Comparison of ENCODE assay signal across 15 mouse cellular contexts in genomic region chr14:32167326-32167725, GRCm38 (mm10). TPM values are rescaled to one million over a fixed set of nuclear protein-coding genes. Genes with fewer than 3 reads are reported as not detected.
DNase-seq lines count a peak whose midpoint lies in the region; ATAC-seq and TF ChIP-seq lines count a peak whose summit lies in the region.
"Had no signal": no experiment of that assay in that cellular context is flagged by ENCODE, and none has a peak within 500 bp of the region (broad histone marks: within the 10 kb centered on the region; RNA-seq: fewer than 3 reads in every experiment).

No protein-coding gene starts in this region.

- peaks cover 18% of the 10 kb centered on the region for H3K36me3 ChIP-seq in heart, embryonic 14.5 days (ENCODE audit: control insufficient read depth, insufficient read depth, low read length)
- peaks cover 10% of the 10 kb centered on the region for H3K36me3 ChIP-seq in heart, adult 2 months (ENCODE audit: control insufficient read depth, insufficient read depth, low read length)
- peaks cover 35% of the 10 kb centered on the region for H3K36me3 ChIP-seq in G1E (replicated peaks)
- H3K36me3 ChIP-seq in intestine, embryonic 14.5 days (ENCODE audit: control insufficient read depth, insufficient read depth, low read length), result peaks cover 11% of the 10 kb centered on the region
- H3K36me3 ChIP-seq: neural tube, embryonic 12.5 days had no signal

- DNase-seq in heart, adult 2 months, result no peak
- no peak for DNase-seq in G1E (ENCODE audit: low spot score)
- no peak for DNase-seq in intestine, embryonic 14.5 days (ENCODE audit: low spot score)
- DNase-seq in retina, embryonic 14.5 days (ENCODE audit: low spot score), result no peak
- DNase-seq in kidney, postnatal 4 days, result no peak
- DNase-seq: cerebellum, postnatal 36 days; kidney, adult 11 months; right cerebral cortex, postnatal 4 days had no signal

- H3K9ac ChIP-seq in heart, embryonic 14.5 days (ENCODE audit: low read length), result no peak overlapping the region
- H3K9ac ChIP-seq in heart, adult 2 months (ENCODE audit: low read depth, low read length), result no peak overlapping the region
- H3K9ac ChIP-seq in intestine, embryonic 14.5 days (ENCODE audit: low read length), result no peak overlapping the region
- H3K9ac ChIP-seq: neural tube, embryonic 12.5 days had no signal

- TF ChIP-seq EP300 in heart, adult 2 months (IDR thresholded peaks at IDR 0.05; ENCODE audit: insufficient read depth, low read depth, low read length), result no peak

- no peak for TF ChIP-seq CTCF in heart, adult 2 months (IDR thresholded peaks at IDR 0.05)
- no peak for TF ChIP-seq CTCF in G1E (IDR thresholded peaks at IDR 0.05; ENCODE audit: low read depth, low read length)

- no peak for ATAC-seq in heart, embryonic 14.5 days (ENCODE audit: insufficient number of reproducible peaks, insufficient read depth, low FRiP score, low read depth)
- peak; percentile 72 for ATAC-seq in G1E (ENCODE audit: extremely low read depth, insufficient number of reproducible peaks, low FRiP score, poor library complexity, severe bottlenecking)
- no peak for ATAC-seq in intestine, embryonic 14.5 days (replicated peaks; ENCODE audit: low FRiP score, low TSS enrichment, low read depth)
- peak; percentile 40 for ATAC-seq in megakaryocyte progenitor cell, adult 5-6 weeks (replicated peaks; ENCODE audit: poor library complexity)
- no peak for ATAC-seq in monocyte, adult 5-6 weeks (replicated peaks; ENCODE audit: insufficient number of reproducible peaks, low FRiP score, low TSS enrichment, poor library complexity, severe bottlenecking)

- peak overlapping the region; percentile 95 for H3K4me2 ChIP-seq in heart, embryonic 14.5 days (ENCODE audit: low read length)
- H3K4me2 ChIP-seq in intestine, embryonic 14.5 days (ENCODE audit: low read length), result peak overlapping the region; percentile 94; the same call in 1 of the 2 replicates
- H3K4me2 ChIP-seq: neural tube, embryonic 12.5 days had no signal

- H3K27me3 ChIP-seq in heart, embryonic 14.5 days (ENCODE audit: control insufficient read depth, insufficient read depth, low read length), result no peaks in the 10 kb centered on the region
- no peaks in the 10 kb centered on the region for H3K27me3 ChIP-seq in heart, adult 2 months (ENCODE audit: control insufficient read depth, insufficient read depth, low read length)
- H3K27me3 ChIP-seq in G1E (ENCODE audit: insufficient read depth, low read length), result no peaks in the 10 kb centered on the region
- no peaks in the 10 kb centered on the region for H3K27me3 ChIP-seq in intestine, embryonic 14.5 days (replicated peaks; ENCODE audit: control insufficient read depth, insufficient read depth, low read length)
- H3K27me3 ChIP-seq: neural tube, embryonic 12.5 days had no signal

- peaks cover 3% of the 10 kb centered on the region for H3K79me2 ChIP-seq in heart, adult 2 months (replicated peaks; ENCODE audit: control insufficient read depth, insufficient read depth, low read length)

- H3K4me1 ChIP-seq in heart, embryonic 14.5 days (ENCODE audit: control insufficient read depth in 2 of 2, insufficient read depth in 2 of 2, low read length in 2 of 2), result peaks cover 3 to 23% of the 10 kb centered on the region in 2 experiments; a peak in 3 of 4 replicates
- H3K4me1 ChIP-seq in heart, adult 2 months (ENCODE audit: control insufficient read depth, insufficient read depth, low read length), result peaks cover 2% of the 10 kb centered on the region; the same call in 1 of the 2 replicates
- peaks cover 59% of the 10 kb centered on the region for H3K4me1 ChIP-seq in G1E (ENCODE audit: insufficient read depth, low read depth, low read length)
- peaks cover 9% of the 10 kb centered on the region for H3K4me1 ChIP-seq in intestine, embryonic 14.5 days (replicated peaks; ENCODE audit: control insufficient read depth, insufficient read depth, low read length)

- intact Hi-C loops in heart, adult 2 months (cut with DNase I), result no loop called here

- WGBS in heart, embryonic 14.5 days, result 87% methylated on average over 5 of the region's 5 CpGs
- WGBS in heart, adult 2 months, result 89% methylated on average over 5 of the region's 5 CpGs
- 76% methylated on average over 5 of the region's 5 CpGs for WGBS in intestine, embryonic 14.5 days

- no peak overlapping the region for H3K4me3 ChIP-seq in heart, embryonic 14.5 days (ENCODE audit: control insufficient read depth in 1 of 2, insufficient read depth in 1 of 2, low read depth in 1 of 2, low read length in 2 of 2)
- H3K4me3 ChIP-seq in heart, adult 2 months, result no peak overlapping the region
- peak overlapping the region; percentile 72 for H3K4me3 ChIP-seq in G1E (ENCODE audit: low read depth, low read length)
- no peak overlapping the region for H3K4me3 ChIP-seq in intestine, embryonic 14.5 days (ENCODE audit: low read depth, low read length)
- H3K4me3 ChIP-seq: limb, embryonic 10.5 days; neural tube, embryonic 12.5 days had no signal

- H3K27ac ChIP-seq in heart, embryonic 14.5 days (replicated peaks in 1 of 2; ENCODE audit: control insufficient read depth in 1 of 2, insufficient read depth in 1 of 2, low read depth in 2 of 2, low read length in 2 of 2), result no peak overlapping the region
- no peak overlapping the region for H3K27ac ChIP-seq in heart, adult 2 months
- H3K27ac ChIP-seq in intestine, embryonic 14.5 days (ENCODE audit: low read depth), result no peak overlapping the region
- H3K27ac ChIP-seq: limb, embryonic 10.5 days; neural tube, embryonic 12.5 days had no signal

- no peak for TF ChIP-seq POLR2A in heart, adult 2 months (IDR thresholded peaks at IDR 0.05; ENCODE audit: insufficient read depth, low read depth, low read length)

- no peaks in the 10 kb centered on the region for H3K9me3 ChIP-seq in heart, embryonic 14.5 days (ENCODE audit: control insufficient read depth, low read length)
- no peaks in the 10 kb centered on the region for H3K9me3 ChIP-seq in G1E (replicated peaks)
- H3K9me3 ChIP-seq in intestine, embryonic 14.5 days (ENCODE audit: control insufficient read depth, low read length), result no peaks in the 10 kb centered on the region
- H3K9me3 ChIP-seq: limb, embryonic 10.5 days; neural tube, embryonic 12.5 days had no signal

RNA-seq across cellular contexts. Expression of gene Ncoa4, which starts 7.7 kb away (rescaled TPM):
- polyA plus RNA-seq in heart, embryonic 14.5 days (2014; fragmentation: Nextera tagmentation; extraction: Ambion mirVana), result 124 and 147 TPM in 2 replicates
- 100 to 1,000 TPM; 135 to 196 TPM for total RNA-seq in heart, adult 2 months (2021)
- 36.7 and 72.2 TPM in 2 replicates for polyA plus RNA-seq in heart, adult 2 months (2012; rRNA removed)
- total RNA-seq in G1E (2014; fragmentation: Nextera tagmentation), result 197 and 228 TPM in 2 replicates
- 256 and 288 TPM in 2 replicates for total RNA-seq in G1E (2017)
- polyA plus RNA-seq in G1E (2012), result 6.6 and 6.8 TPM in 2 replicates
- polyA plus RNA-seq in intestine, embryonic 14.5 days (2014; fragmentation: Nextera tagmentation; extraction: Ambion mirVana), result 125 TPM in 2 replicates
- 245 and 252 TPM in 2 replicates for total RNA-seq in megakaryocyte progenitor cell, adult 5-6 weeks (2015)
- 194 and 212 TPM in 2 replicates for total RNA-seq in megakaryocyte progenitor cell, adult 5-6 weeks (2017)
- total RNA-seq in monocyte, adult 5-6 weeks (2017), result 60.5 to 111 TPM (median 83.4 TPM) in 3 replicates

RNA-seq across cellular contexts. Expression of gene Msmb, which starts 25.5 kb away (rescaled TPM):
- polyA plus RNA-seq in heart, embryonic 14.5 days (2014; fragmentation: Nextera tagmentation; extraction: Ambion mirVana), result 0.55 TPM in 1 of 2 replicates, not detected in the other
- total RNA-seq in heart, adult 2 months (2021), result not detected
- not detected in 2 replicates for polyA plus RNA-seq in heart, adult 2 months (2012; rRNA removed)
- total RNA-seq in G1E (2014; fragmentation: Nextera tagmentation) (2.1 TPM in 1 of 2 replicates, not detected in the other), G1E (2017) (0.41 and 0.44 TPM in 2 replicates)
- not detected in 2 replicates for polyA plus RNA-seq in G1E (2012)
- not detected in 2 replicates for polyA plus RNA-seq in intestine, embryonic 14.5 days (2014; fragmentation: Nextera tagmentation; extraction: Ambion mirVana)
- not detected in 2 replicates for total RNA-seq in megakaryocyte progenitor cell, adult 5-6 weeks (2015)
- total RNA-seq in megakaryocyte progenitor cell, adult 5-6 weeks (2017), result not detected in 2 replicates
- not detected in 3 replicates for total RNA-seq in monocyte, adult 5-6 weeks (2017)
- total RNA-seq: granulocyte monocyte progenitor cell, adult 5-6 weeks had no signal
- polyA plus RNA-seq: brain, embryonic 14.5 days; limb, embryonic 10.5 days; neural tube, embryonic 12.5 days had no signal

RNA-seq across cellular contexts. Expression of gene Timm23, which starts 34.4 kb away (rescaled TPM):
- polyA plus RNA-seq in heart, embryonic 14.5 days (2014; fragmentation: Nextera tagmentation; extraction: Ambion mirVana), result 317 and 326 TPM in 2 replicates
- 100 to 1,000 TPM; 206 to 234 TPM for total RNA-seq in heart, adult 2 months (2021)
- polyA plus RNA-seq in heart, adult 2 months (2012; rRNA removed), result 264 and 384 TPM in 2 replicates
- total RNA-seq in G1E (2014; fragmentation: Nextera tagmentation), result 349 and 453 TPM in 2 replicates
- total RNA-seq in G1E (2017), result 229 and 240 TPM in 2 replicates
- 468 and 573 TPM in 2 replicates for polyA plus RNA-seq in G1E (2012)
- polyA plus RNA-seq in intestine, embryonic 14.5 days (2014; fragmentation: Nextera tagmentation; extraction: Ambion mirVana), result 333 and 354 TPM in 2 replicates
- total RNA-seq in megakaryocyte progenitor cell, adult 5-6 weeks (2015), result 237 and 249 TPM in 2 replicates
- total RNA-seq in megakaryocyte progenitor cell, adult 5-6 weeks (2017), result 159 and 183 TPM in 2 replicates
- 48.4 to 102 TPM (median 64.0 TPM) in 3 replicates for total RNA-seq in monocyte, adult 5-6 weeks (2017)

RNA-seq across cellular contexts. Expression of gene Parg, which starts 34.4 kb away (rescaled TPM):
- polyA plus RNA-seq in heart, embryonic 14.5 days (2014; fragmentation: Nextera tagmentation; extraction: Ambion mirVana), result 30.2 and 34.6 TPM in 2 replicates
- total RNA-seq in heart, adult 2 months (2021), result 10 to 100 TPM; 20.0 to 21.2 TPM
- 3.7 and 6.3 TPM in 2 replicates for polyA plus RNA-seq in heart, adult 2 months (2012; rRNA removed)
- total RNA-seq in G1E (2014; fragmentation: Nextera tagmentation) (74.7 and 97.6 TPM in 2 replicates), G1E (2017) (105 and 123 TPM in 2 replicates)
- polyA plus RNA-seq in G1E (2012), result 33.1 and 33.9 TPM in 2 replicates
- polyA plus RNA-seq in intestine, embryonic 14.5 days (2014; fragmentation: Nextera tagmentation; extraction: Ambion mirVana), result 43.8 and 45.5 TPM in 2 replicates
- total RNA-seq in megakaryocyte progenitor cell, adult 5-6 weeks (2015), result 44.1 and 48.1 TPM in 2 replicates
- 102 and 143 TPM in 2 replicates for total RNA-seq in megakaryocyte progenitor cell, adult 5-6 weeks (2017)
- total RNA-seq in monocyte, adult 5-6 weeks (2017), result 89.5 to 191 TPM (median 132 TPM) in 3 replicates

Comparison
In these comparisons a context has a peak if more than half of its experiments do, and no peak if none do; other contexts are left out.
1. ATAC-seq: peak in G1E (single experiment) and megakaryocyte progenitor cell, adult 5-6 weeks (single experiment); none in heart, embryonic 14.5 days (single experiment), intestine, embryonic 14.5 days (single experiment) and monocyte, adult 5-6 weeks (single experiment).